Mouse (Mus musculus): ENCODE data around the gene 4930519P11Rik. TPM values are rescaled to one million over a fixed set of nuclear protein-coding genes. Genes with fewer than 3 reads are reported as not detected.

4930519P11Rik gene
- polyA plus RNA-seq, 1 experiment from 2014 or later = 1.6 TPM

- H3K4me1 ChIP-seq (ENCODE audit: control insufficient read depth, insufficient read depth, low read length) = peaks cover 7% of the 10 kb centered on the region
- no peak overlapping the region for H3K4me3 ChIP-seq (replicated peaks; ENCODE audit: low read depth, low read length)
- H3K9me3 ChIP-seq (ENCODE audit: control insufficient read depth, low read length) = no peaks in the 10 kb centered on the region
- H3K9ac ChIP-seq (replicated peaks; ENCODE audit: low read length) = no peak overlapping the region
- H3K36me3 ChIP-seq (ENCODE audit: control insufficient read depth, insufficient read depth, low read length) = no peaks in the 10 kb centered on the region
- H3K27ac ChIP-seq (replicated peaks; ENCODE audit: low read depth, low read length) = no peak overlapping the region
- WGBS = 70% methylated on average over 6 of the region's 6 CpGs
- no peaks in the 10 kb centered on the region for H3K27me3 ChIP-seq (ENCODE audit: control insufficient read depth, insufficient read depth, low read length)
- DNase-seq (no peak), ATAC-seq (ENCODE audit: low FRiP score, low TSS enrichment) (no peak)
- H3K4me2 ChIP-seq (ENCODE audit: low read length) = no peak overlapping the region
Observed at GRCm38 (mm10) chr2:154600586-154600985, 12.7 kb downstream of the 4930519P11Rik start.

GRCm38 (mm10) chr2:154597399-154597798 is 15.8 kb downstream of the 4930519P11Rik start:
- Histone ChIP-seq H3K27ac (replicated peaks; ENCODE audit: low read depth, low read length) (no peak overlapping the region), H3K9me3 (ENCODE audit: control insufficient read depth, low read length) (no peaks in the 10 kb centered on the region), H3K9ac (replicated peaks; ENCODE audit: low read length) (no peak overlapping the region), H3K4me2 (ENCODE audit: low read length) (no peak overlapping the region), H3K4me3 (replicated peaks; ENCODE audit: low read depth, low read length) (no peak overlapping the region), H3K27me3 (ENCODE audit: control insufficient read depth, insufficient read depth, low read length) (no peaks in the 10 kb centered on the region), H3K36me3 (ENCODE audit: control insufficient read depth, insufficient read depth, low read length) (no peaks in the 10 kb centered on the region), H3K4me1 (ENCODE audit: control insufficient read depth, insufficient read depth, low read length) (no peaks in the 10 kb centered on the region)
- WGBS = 91% methylated on average over 3 of the region's 3 CpGs
- no peak for ATAC-seq (ENCODE audit: low FRiP score, low TSS enrichment)
- no peak for DNase-seq

- H3K9ac ChIP-seq (replicated peaks; ENCODE audit: low read length) = no peak overlapping the region
- H3K4me3 ChIP-seq (replicated peaks; ENCODE audit: low read depth, low read length) = no peak overlapping the region
- no peaks in the 10 kb centered on the region for H3K4me1 ChIP-seq (ENCODE audit: control insufficient read depth, insufficient read depth, low read length)
- H3K27me3 ChIP-seq (ENCODE audit: control insufficient read depth, insufficient read depth, low read length) = no peaks in the 10 kb centered on the region
- 79% methylated on average over 5 of the region's 5 CpGs for WGBS
- H3K9me3 ChIP-seq (ENCODE audit: control insufficient read depth, low read length) = no peaks in the 10 kb centered on the region
- DNase-seq (peak; percentile 14), ATAC-seq (ENCODE audit: low FRiP score, low TSS enrichment) (no peak)
- H3K4me2 ChIP-seq (ENCODE audit: low read length) = no peak overlapping the region
- no peaks in the 10 kb centered on the region for H3K36me3 ChIP-seq (ENCODE audit: control insufficient read depth, insufficient read depth, low read length)
- H3K27ac ChIP-seq (replicated peaks; ENCODE audit: low read depth, low read length) = no peak overlapping the region
Observed at GRCm38 (mm10) chr2:154595775-154596174, 17.5 kb downstream of the 4930519P11Rik start.

- ATAC-seq (ENCODE audit: low FRiP score, low TSS enrichment) (no peak), DNase-seq (peak; percentile 42)
- H3K4me1 ChIP-seq (ENCODE audit: control insufficient read depth, insufficient read depth, low read length) = no peaks in the 10 kb centered on the region
- no peaks in the 10 kb centered on the region for H3K9me3 ChIP-seq (ENCODE audit: control insufficient read depth, low read length)
- H3K4me2 ChIP-seq (ENCODE audit: low read length) = no peak overlapping the region
- 69% methylated on average over 3 of the region's 3 CpGs for WGBS
- no peaks in the 10 kb centered on the region for H3K27me3 ChIP-seq (ENCODE audit: control insufficient read depth, insufficient read depth, low read length)
- H3K9ac ChIP-seq (replicated peaks; ENCODE audit: low read length) = no peak overlapping the region
- no peak overlapping the region for H3K27ac ChIP-seq (replicated peaks; ENCODE audit: low read depth, low read length)
- no peaks in the 10 kb centered on the region for H3K36me3 ChIP-seq (ENCODE audit: control insufficient read depth, insufficient read depth, low read length)
- H3K4me3 ChIP-seq (replicated peaks; ENCODE audit: low read depth, low read length) = no peak overlapping the region
Observed at GRCm38 (mm10) chr2:154593025-154593424, 20.2 kb downstream of the 4930519P11Rik start.

- Histone ChIP-seq H3K4me2 (ENCODE audit: low read length) (no peak overlapping the region), H3K27ac (replicated peaks; ENCODE audit: low read depth, low read length) (no peak overlapping the region), H3K9ac (replicated peaks; ENCODE audit: low read length) (no peak overlapping the region), H3K27me3 (ENCODE audit: control insufficient read depth, insufficient read depth, low read length) (no peaks in the 10 kb centered on the region), H3K9me3 (ENCODE audit: control insufficient read depth, low read length) (no peaks in the 10 kb centered on the region), H3K4me3 (replicated peaks; ENCODE audit: low read depth, low read length) (no peak overlapping the region), H3K36me3 (ENCODE audit: control insufficient read depth, insufficient read depth, low read length) (peaks cover 6% of the 10 kb centered on the region; the same call in 1 of the 2 replicates), H3K4me1 (ENCODE audit: control insufficient read depth, insufficient read depth, low read length) (no peaks in the 10 kb centered on the region)
- 85% methylated on average over 3 of the region's 3 CpGs for WGBS
- DNase-seq (no peak), ATAC-seq (ENCODE audit: low FRiP score, low TSS enrichment) (no peak)
Observed at GRCm38 (mm10) chr2:154591239-154591638, 22.0 kb downstream of the 4930519P11Rik start.

- Histone ChIP-seq H3K36me3 (ENCODE audit: control insufficient read depth, insufficient read depth, low read length) (peaks cover 6% of the 10 kb centered on the region; the same call in 1 of the 2 replicates), H3K4me1 (ENCODE audit: control insufficient read depth, insufficient read depth, low read length) (0 out of 2 replicates have a peak, but pooled peaks cover 5% of the 10 kb centered on the region), H3K9me3 (ENCODE audit: control insufficient read depth, low read length) (no peaks in the 10 kb centered on the region), H3K27me3 (ENCODE audit: control insufficient read depth, insufficient read depth, low read length) (no peaks in the 10 kb centered on the region), H3K27ac (replicated peaks; ENCODE audit: low read depth, low read length) (no peak overlapping the region), H3K4me3 (replicated peaks; ENCODE audit: low read depth, low read length) (no peak overlapping the region), H3K4me2 (ENCODE audit: low read length) (no peak overlapping the region), H3K9ac (replicated peaks; ENCODE audit: low read length) (no peak overlapping the region)
- DNase-seq = no peak
- no peak for ATAC-seq (ENCODE audit: low FRiP score, low TSS enrichment)
- WGBS = 81% methylated on average over 4 of the region's 4 CpGs
Observed at GRCm38 (mm10) chr2:154589051-154589450, 24.2 kb downstream of the 4930519P11Rik start.

- Histone ChIP-seq H3K27me3 (ENCODE audit: control insufficient read depth, insufficient read depth, low read length) (no peaks in the 10 kb centered on the region), H3K4me3 (replicated peaks; ENCODE audit: low read depth, low read length) (no peak overlapping the region), H3K27ac (replicated peaks; ENCODE audit: low read depth, low read length) (no peak overlapping the region), H3K4me2 (ENCODE audit: low read length) (no peak overlapping the region), H3K36me3 (ENCODE audit: control insufficient read depth, insufficient read depth, low read length) (peaks cover 6% of the 10 kb centered on the region; the same call in 1 of the 2 replicates), H3K4me1 (ENCODE audit: control insufficient read depth, insufficient read depth, low read length) (peaks cover 8% of the 10 kb centered on the region; the same call in 1 of the 2 replicates), H3K9ac (replicated peaks; ENCODE audit: low read length) (no peak overlapping the region), H3K9me3 (ENCODE audit: control insufficient read depth, low read length) (no peaks in the 10 kb centered on the region)
- ATAC-seq (ENCODE audit: low FRiP score, low TSS enrichment) (no peak), DNase-seq (peak; percentile 42)
- 78% methylated on average over 5 of the region's 5 CpGs for WGBS
Observed at GRCm38 (mm10) chr2:154586405-154586804, 26.8 kb downstream of the 4930519P11Rik start.

GRCm38 (mm10) chr2:154584931-154585601 is 28.2 kb downstream of the 4930519P11Rik start:
- no peak for DNase-seq
- whole genome bisulfite sequencing = 70% methylated on average over 17 of the region's 17 CpGs
- Histone ChIP-seq H3K27ac (replicated peaks; ENCODE audit: low read depth, low read length) (0 out of 2 replicates have a peak overlapping the region, but pooled peaks have one; percentile 37), H3K36me3 (ENCODE audit: control insufficient read depth, insufficient read depth, low read length) (peaks cover 6% of the 10 kb centered on the region; the same call in 1 of the 2 replicates), H3K27me3 (ENCODE audit: control insufficient read depth, insufficient read depth, low read length) (no peaks in the 10 kb centered on the region), H3K9me3 (ENCODE audit: control insufficient read depth, low read length) (no peaks in the 10 kb centered on the region), H3K4me3 (replicated peaks; ENCODE audit: low read depth, low read length) (no peak overlapping the region), H3K4me2 (ENCODE audit: low read length) (no peak overlapping the region), H3K9ac (replicated peaks; ENCODE audit: low read length) (no peak overlapping the region), H3K4me1 (ENCODE audit: control insufficient read depth, insufficient read depth, low read length) (peaks cover 8% of the 10 kb centered on the region; the same call in 1 of the 2 replicates)
- no peak for ATAC-seq (ENCODE audit: low FRiP score, low TSS enrichment)
